Mouse (Mus musculus) inflammation-experienced regulatory T-cells, adult 6 months (primary cell): ENCODE measurements around the gene Ankrd36. TPM values are rescaled to one million over a fixed set of nuclear protein-coding genes. Genes with fewer than 3 reads are reported as not detected.
"Not testable (repeated sequence)": the region's sequence is repeated elsewhere in the genome, so short reads cannot be mapped to it uniquely, and the experiment has no call there.

Experiments used
- ATAC-seq: one replicate; pipeline ENCODE4 v1.8.0; 2017
- polyA plus RNA-seq, 3 experiments: library from polyadenylated mRNA; unstranded; fragments of 100-300 nt; shearing (Covaris generic); gene quantifications; one replicate each; pipeline ENCODE4 v1.2.1; 2017

Gene Ankrd36
- polyA plus RNA-seq, 3 experiments from 2014 or later = not detected

DNA sequence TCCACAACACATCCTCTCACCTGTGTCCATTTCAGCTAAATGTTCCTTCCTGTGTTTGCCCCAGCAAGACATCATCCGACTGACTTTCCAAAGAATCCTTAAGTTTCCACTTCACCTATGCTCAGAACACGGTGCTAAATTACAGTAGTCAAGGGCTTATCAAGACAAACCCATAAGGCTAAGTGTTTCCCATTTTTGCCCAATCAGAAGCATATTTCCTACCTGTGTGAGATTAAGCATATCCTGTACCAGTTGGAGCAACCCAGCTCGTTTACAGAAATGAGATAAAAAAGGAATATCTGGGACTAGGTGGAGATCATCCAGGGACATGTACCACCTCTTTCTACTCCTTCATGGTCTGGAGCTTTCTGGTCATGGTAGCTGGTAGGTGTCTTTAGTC, 22.8 kb upstream of the Ankrd36 start:
- ATAC-seq = no peak

DNA sequence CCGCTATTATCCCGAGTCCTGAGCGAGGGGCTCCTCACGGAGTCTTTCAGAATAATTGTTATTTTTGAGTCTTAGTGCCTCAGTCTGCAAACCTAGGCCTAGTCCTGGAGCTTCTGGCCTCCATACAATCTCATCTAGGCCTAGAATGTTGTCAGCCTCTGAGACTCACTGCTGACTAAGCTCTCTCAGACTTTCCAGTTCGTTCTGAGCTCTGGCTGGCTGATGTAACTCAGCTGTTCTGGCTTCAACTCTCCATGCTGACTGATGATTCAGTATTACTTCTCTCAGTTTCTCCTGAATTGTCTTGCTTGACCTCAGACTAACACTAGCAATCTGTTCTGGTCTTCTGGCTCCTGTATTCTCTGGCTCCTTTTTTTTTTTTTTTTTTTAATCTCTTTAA, 18.1 kb upstream of the Ankrd36 start:
- no peak for ATAC-seq

DNA sequence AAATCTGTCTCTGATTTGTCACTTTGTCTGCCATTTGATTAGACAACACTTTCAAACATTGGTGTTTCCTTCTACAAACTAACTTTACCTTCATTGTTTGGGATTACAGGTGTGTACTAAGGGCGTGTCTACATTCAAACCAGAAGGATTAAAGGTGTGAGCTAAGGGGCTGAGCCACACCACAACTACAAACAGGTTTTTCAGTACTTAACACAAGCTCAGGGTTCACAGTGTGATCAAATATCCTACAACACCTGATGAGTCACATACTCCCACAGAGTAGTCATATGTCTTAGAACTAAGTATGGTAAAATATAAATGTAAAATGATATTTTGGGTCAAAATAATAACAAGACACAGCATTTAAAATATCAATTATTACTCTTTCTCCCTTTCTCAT, 17.6 kb upstream of the Ankrd36 start:
- no peak for ATAC-seq

DNA sequence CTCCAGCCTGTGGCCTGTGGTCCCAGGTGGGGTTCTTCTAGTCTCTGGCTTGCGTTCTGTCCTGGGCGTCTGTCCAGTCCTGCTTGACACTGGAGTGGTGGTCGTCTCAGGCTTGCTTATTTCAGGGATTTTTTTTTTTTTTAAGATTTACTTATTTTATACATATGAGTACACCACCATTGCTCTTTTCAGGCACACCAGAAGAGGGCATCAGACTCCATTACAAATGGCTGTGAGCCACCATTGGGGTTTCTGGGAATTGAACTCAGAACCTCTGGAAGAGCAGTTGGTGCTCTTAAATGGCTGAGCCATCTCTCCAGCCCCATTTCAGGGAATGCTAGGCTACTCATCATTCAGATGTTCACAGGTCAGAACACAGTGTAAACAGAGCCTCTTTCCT, 9.2 kb upstream of the Ankrd36 start:
- ATAC-seq = no peak

DNA sequence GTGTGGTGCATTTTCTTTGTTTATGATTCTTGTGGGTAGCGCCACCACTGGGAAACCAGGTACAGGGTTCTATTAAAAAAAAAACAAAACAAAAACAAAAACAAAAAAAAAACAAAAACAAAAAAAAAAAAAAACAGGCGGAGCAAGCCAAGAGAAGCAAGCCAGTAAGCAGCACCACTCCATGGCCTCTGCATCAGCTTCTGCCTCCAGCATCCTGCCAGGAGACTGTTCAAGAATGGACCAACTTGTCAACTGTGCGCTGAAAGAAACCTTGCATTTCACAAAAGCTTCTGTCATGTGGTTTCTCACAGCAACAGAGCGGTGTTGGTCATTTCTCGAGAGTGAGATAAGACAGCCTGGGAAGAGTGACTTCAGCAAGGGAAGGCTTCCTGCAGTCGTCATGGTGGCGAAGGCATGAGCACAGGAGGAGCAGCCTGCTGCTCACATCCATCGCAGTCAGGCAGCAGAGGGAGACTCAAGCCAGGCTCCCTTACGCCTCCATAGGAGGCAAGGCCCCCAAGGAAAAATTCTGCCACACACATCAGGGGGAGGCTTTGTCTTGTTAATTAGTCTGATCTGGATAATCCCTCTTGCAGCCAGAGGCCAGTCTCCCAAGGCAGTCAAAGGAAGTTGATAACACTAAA, 6.7 kb upstream of the Ankrd36 start:
- no peak for ATAC-seq

DNA sequence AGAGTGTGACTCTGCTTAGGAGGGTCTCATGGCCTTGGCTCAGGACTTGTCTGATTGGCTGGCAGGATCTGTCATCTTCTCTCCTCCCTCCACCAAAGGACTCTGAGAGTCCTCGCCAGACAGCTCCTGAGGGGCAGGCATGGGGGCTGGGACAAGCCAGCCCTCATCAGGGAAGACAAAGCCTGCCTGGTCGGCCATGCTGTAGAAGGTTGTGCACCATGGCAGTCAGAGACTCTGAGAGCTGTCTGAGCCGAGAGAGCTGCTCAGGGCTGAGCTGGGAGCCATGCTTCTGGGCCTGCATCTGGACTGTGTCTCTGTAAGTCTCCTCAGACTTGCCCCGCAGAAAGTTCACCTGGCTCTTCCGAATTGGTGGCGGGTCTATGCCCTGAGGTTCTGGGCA, 5.6 kb upstream of the Ankrd36 start:
- no peak for ATAC-seq

DNA sequence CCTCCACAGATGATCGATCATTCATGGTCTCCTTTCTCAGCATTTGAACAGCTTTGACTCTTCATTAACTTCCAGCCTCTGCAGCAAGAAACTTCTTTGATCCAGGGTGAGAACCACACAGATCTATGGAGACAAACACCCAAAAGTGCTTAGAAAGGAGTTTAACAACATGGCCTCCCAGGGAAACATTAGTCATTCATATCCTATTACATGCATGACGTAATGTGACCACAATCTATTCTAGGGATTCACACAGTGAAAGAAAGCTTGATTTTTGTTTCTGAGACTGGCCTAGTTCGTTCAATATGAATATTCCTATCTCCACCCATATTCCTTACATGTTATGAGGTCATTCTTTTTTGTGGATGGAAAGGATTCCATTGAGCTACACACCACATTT, 3.9 kb upstream of the Ankrd36 start:
- ATAC-seq = no peak

DNA sequence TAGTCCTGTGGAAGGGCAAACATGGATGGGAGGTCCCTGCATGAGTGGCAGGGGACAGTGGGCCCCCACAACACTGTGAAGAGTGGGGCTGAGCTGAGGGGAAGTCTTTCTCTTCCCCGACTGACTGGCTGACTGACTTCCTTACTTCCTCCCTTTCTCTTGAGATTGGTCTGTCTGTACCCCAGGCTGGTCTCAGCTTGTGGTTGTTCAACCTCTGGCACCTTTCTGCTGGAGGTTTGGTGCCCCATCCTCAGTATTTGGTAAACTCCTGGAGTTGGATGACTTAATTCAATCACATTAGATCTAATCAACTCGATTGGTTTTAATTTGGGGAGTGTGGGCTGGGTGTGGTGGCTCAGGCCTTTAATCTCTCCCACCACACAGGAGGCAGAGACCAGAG, 3.0 kb upstream of the Ankrd36 start:
- ATAC-seq = no peak

DNA sequence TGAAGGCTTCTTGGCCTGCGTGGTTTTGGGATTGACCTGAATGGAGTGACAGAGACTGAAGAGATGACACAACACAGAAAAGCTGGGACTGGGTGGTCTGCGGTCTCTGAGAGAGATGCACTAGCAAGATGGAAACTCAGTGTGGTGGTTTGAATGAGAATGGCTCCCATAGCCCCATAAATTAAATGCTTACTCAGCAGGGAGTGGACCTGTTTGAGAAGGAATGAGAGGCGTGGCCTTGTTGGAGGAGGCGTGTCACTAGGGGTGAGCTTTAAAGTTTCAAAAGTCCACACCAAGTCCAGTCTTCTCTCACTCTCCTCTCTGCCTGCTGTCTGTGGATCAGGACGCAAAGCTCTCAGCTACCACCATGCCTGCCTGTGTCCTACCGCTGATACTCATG, 1.8 kb upstream of the Ankrd36 start:
- no peak for ATAC-seq

DNA sequence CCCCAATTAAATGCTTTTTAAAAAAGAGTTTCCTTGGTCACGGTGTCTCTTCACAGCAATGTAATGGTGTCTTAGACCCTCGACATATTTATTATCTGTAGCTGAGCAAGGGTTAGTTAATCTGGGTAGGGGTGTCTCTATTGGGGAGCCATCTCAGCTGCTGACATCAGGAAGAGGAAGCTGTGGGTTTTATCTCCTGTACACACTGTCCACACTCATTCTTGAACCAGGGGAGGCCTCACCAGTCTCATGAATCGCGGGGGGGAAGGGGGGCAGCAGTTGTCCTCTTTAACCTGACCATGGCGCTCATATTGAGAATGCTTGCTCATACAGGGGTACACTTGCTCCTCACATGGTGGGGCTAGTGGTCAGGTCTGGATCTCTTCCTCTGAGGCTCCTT, 1.4 kb upstream of the Ankrd36 start:
- ATAC-seq = no peak

DNA sequence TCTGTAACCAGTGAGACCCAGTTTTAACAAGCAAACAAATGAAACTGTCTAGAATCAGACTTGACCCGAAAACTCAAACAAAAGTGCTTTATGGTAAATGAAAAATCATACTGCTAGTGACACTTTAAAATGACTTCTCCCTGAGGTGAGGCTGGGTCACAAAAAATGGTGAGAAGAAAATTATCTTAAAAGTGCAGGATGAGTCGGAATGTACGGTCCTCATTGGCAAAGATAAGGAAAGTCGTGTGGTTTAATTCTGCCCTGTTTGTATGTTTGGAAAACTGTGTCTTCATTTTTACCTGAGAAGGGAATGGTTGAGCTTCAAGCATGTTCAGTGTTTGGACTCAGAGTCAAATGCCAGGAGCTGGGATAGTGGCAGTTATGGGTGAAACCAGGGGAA, 2.4 kb downstream of the Ankrd36 start:
- ATAC-seq = no peak

DNA sequence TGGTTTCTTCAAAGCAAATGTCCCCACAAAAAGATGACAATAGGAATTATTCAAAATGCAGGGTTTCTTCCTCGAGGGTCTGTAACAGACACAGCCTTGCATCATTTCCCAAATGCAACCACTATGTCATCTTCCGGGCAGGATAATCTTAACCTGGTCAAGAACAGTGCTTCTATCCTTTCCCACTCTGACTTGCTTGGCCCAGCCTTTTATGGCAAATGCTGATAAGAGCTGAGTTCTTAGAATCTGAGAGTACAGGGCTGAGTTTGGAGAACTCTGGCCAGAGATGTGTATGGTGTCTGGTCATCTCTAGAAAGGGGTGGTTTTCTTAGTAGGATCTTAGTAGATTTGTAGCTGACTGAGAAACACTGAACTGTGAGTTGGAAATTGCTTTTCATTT, 4.3 kb downstream of the Ankrd36 start:
- no peak for ATAC-seq

DNA sequence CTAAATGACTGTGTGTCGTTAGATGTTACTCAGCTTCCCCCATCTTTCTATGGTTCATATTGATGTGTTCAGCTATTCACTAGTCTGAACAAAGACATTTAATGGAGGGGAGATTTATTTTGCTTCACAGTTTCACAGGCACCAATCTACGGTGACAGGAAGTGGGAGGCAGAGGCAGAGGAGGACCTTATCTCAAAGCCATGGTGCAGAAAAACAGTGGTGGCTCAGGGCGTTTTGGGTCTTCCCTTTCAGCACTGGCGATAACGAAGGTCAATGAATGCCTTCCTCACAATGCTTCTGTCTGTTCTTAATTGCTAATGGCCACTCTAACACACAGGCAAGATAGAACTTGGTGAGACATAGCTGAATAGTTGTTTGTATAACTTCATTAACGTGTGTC, 5.6 kb downstream of the Ankrd36 start:
- ATAC-seq = no peak

DNA sequence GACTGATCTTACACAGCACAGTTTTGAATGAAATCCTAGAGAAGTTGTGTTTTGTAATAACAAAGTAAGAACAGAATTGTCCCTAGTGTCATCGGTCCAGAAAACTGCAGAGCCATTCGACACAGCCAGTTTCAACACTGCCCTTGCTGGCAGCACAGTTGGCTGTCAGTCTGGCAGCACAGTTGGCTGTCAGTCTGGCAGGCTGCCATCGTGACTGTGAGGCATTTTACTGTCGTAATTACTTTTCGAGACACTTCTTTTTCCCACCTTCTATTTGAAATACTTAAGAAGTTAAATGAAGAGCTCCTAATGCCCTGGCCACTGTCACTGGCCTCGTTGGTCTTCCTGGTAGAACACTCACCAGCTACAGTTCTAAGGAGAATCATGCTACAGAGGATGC, 22.9 kb downstream of the Ankrd36 start:
- no peak for ATAC-seq

DNA sequence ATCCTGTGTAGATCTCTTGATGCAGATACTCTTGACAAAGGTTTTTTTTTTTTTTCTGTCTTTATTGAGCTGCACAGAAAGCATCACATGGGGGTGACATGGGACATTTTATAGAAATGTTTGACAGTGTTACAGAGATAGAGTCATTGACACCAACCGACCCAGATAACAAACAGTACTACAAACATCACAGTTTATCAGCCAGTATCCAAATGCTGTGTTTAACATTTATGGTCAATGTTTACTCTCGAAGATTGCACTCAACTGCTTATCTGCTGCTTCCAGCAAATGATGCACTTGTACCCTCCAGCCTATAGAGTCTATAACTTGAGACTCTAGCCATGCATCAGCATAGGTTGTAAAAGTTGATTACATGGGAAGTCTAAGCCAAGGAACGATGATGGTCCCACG, 25.9 kb downstream of the Ankrd36 start:
- no peak for ATAC-seq

DNA sequence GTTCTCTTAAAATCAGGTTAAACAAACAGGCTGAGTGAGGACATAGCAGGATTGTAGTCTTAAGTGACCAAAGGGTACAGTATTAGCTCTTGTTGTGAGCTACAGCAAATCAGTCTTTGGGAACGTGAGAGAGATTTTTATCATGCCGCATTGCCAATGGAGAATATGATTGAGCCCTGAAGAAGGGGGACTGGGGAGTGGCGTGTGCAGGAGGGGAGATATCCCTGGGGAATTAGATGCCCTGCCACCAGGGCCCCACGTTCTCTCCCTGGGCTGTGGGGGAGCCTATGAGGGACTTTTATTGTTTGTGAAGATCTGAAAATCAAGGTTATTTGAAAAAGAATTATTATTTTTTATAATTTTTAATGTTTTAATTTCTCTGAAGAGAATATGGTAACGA, 26.3 kb downstream of the Ankrd36 start:
- ATAC-seq = no peak

DNA sequence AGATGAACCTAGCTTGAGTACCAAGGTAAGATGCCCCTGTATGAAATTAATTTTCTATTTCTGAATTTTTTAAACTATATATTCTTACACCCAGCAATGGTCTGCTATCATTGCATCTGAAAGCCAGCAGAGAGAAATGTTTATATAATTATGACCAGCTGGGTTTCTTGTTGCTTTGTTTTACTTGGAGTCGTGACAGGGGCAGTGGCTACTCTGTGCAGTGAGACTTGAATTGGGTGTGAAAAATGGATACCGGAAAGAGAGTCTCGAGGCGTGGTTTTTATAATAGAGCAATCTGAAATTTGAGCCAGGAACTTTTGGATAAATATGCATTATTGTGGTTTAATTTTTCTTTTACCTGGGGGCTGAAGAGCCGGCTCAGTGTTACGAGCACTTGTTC, 27.3 kb downstream of the Ankrd36 start:
- ATAC-seq = no peak

DNA sequence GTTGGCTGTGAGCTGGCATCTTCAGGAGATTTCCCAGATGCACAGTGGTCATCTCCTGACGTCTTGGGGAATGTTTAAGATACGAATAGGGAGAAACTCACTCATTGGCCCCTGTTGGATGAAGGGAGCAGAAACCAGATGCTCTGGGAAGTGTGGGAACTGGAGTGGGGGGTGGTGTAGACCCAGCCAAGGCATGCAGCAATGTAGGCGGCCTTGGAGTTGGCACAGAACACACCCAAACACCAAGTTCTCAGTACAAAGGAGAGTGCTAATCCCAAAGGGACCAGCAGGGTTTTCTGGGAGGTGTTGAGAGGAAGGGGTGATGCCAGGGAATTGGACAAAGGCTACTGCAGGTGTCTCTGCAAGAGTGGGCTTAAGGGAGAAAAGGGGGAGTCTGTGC, 35.9 kb downstream of the Ankrd36 start:
- ATAC-seq = no peak

DNA sequence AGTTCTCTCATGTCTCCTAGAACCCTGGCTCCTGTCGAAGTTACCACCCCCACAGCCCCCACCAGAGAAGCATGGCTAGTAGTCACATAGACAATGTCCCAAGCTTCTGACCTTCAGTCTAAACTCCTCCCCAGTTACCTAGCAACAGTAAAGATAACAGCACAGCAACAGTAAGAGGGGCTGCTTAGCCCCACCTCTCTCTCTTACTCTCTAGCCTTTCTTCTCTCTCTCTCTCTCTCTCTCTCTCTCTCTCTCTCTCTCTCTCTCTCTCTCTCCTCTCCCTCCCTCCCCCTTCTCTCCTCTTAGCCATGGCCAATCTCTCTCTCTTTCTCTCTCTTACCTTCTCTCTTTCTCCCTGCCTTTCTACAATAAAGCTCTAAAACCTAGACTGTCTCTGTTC, 42.4 kb downstream of the Ankrd36 start:
- ATAC-seq = not testable (repeated sequence)

DNA sequence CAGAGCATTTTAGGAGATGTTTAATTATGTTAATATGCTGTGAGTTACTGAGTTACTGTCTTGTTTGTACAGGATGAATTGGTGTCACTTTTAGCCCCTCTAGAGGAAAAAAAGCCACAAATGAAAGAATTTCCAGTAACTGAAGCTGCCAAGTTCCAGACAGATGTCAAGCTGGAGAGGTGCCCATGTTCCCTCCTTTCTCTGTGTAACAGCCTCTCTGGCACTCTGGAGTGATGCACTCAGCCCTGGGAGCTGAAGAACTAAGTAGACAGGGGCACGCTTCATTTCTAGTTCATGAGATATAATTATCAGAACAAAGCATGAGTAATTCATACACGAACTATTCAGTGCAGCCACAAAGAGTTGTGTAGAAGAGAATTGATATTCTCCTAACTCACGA, 45.0 kb downstream of the Ankrd36 start:
- no peak for ATAC-seq

DNA sequence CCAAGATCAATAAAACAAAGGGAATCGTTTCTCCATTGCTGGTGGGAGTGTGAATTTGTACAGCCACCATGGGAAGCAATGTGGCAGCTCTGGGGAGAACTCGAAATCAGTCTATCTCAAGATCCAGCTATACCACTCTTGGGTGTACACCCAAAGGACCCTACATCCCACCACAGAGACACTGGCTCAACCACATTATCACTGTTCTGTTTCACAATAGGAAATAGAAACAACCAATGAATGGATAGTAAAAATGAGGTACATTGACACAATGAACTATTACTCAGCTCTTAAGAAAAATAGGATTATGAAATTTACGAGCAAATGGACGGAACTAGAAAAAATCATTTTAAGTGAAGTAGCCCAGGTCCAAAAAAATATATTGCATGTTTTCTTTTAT, 55.6 kb downstream of the Ankrd36 start:
- no peak for ATAC-seq

DNA sequence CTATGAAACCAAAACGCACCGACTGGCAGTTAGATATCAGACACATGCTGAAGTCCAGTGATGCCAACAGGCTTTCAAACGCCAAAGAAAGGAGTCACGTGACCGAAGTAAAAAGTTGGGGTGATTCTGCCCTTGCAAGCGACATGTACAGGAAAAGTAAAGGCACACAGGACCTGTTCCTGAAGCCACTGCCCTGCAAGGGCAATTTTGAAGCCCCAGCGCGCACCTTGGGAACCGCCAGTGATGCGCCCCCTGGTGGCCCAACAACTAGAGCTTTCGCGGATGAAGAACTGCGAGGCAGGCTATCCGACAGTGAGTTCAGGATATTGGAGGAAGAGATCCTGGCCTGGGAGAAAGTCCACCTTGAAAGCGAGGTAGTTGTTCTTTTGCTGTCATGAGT, 59.5 kb downstream of the Ankrd36 start:
- peak; percentile 52 for ATAC-seq

DNA sequence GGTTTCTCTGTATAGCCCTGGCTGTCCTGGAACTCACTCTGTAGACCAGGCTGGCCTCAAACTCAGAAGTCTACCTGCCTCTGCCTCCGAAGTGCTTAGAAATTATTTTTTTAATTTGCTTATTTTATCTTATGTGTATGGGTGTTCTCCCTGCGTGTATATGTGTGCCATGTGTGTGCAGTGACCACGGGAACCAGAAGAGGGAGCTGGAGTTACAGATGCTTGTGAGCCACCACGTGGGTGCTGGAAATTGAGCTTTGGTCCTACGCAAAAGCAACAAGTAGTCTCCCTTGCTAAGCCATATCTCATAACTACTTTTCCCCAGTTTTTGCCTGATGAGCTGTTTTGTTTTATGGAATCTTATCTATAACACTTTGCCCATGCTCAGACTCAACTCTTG, 73.6 kb downstream of the Ankrd36 start:
- no peak for ATAC-seq

DNA sequence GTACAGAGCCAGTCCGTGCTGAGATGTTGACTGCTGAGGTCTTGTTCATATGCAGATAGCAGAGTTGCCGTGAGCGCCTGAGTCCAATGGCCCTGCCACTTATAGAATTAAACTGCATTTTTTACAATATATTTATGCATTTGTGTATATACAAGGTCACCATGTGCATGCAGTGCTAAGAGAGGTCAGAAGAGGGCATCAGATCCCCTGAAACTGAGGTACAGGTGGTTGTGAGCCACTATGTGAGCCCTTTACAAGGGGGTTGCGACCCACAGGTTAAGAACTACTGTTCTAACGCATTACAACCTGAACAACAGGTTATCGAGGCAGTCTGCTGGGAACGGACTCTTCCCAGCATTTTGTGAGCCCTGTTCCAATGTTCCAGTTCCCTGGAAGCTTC, 80.8 kb downstream of the Ankrd36 start:
- no peak for ATAC-seq

DNA sequence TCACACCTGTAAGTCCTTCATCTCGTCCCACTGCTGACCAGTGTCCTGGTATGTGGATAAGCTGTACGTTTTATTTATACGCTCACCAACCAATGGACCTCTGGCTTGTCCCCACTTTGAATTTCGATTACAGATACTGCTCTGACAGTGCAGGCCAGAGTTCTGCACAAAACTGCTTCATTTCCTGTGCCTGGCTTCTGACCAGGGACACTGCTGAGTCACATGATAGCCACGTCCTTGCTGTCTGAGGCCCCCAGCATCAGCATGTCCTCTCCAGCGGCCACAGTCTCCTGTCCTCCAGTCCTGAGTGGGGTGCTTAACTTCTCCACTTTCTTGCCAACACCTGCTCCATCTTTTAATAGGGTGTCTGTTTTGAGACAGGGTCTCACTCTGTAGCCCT, 113.1 kb downstream of the Ankrd36 start:
- no peak for ATAC-seq

DNA sequence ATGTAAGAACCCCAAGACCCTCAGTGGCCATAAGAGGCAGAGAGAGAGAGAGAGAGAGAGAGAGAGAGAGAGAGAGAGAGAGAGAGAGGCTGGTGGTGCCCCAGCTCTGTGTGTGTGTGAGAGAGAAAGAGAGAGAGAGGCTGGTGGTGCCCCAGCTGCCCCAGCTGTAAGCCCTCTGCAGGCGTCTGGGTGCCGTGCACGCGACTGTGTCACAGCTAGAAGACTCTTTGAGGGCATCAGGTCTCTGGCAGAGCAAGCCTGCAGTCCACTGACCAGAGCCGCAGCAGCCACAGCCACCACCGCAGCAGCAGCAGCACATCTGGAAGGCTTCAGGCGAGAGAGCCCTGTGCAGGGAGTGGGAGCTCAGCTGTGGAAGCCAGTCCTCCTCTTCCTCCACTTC, 114.8 kb downstream of the Ankrd36 start:
- no peak for ATAC-seq
